Mouse (Mus musculus) 3T3-L1 (cell line): Measurements from ENCODE around the gene Alkal2.

Experiments
- DNase-seq: peaks from one replicate; pipeline ENCODE4 v3.0.0-alpha.2; 2015; ENCODE audit warnings: low read depth, low spot score

The Alkal2 gene

DNA sequence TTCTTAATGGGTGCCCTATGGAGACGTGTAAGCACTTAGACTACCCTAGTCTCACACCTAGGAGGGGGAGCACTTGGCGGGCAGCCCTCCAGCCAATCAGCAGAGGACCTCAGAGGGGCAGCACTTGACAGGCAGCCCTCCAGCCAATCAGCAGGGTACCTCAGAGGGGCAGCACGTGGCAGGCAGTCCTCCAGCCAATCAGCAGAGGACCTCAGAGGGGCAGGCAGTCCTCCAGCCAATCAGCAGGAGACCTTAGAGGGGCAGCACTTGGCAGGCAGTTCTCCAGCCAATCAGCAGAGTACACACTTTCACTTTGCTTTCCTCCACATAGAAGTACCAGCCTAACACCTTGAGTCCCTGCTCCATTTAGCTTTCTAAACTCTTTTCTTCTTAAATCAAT lies 38.3 kb downstream of the Alkal2 start:
- peak; percentile 33 for DNase-seq

DNA sequence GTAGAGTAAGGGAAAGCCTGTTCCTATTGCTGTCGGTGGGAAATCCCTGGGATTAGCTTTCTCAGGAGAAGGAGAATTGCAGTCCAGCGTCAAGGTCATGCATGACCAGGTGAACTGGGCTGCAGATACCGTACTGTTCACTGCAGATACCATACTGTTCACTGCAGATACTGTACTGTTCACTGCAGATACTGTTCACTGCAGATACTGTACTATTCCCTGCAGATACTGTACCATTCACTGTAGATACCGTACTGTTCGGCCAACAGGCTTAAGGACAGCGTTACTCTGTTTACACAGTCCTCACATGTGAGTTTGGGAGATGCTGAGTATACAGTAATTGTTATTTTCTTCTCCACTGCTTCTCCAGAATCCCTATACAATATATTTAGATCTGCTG lies 44.1 kb downstream of the Alkal2 start:
- DNase-seq = no peak

DNA sequence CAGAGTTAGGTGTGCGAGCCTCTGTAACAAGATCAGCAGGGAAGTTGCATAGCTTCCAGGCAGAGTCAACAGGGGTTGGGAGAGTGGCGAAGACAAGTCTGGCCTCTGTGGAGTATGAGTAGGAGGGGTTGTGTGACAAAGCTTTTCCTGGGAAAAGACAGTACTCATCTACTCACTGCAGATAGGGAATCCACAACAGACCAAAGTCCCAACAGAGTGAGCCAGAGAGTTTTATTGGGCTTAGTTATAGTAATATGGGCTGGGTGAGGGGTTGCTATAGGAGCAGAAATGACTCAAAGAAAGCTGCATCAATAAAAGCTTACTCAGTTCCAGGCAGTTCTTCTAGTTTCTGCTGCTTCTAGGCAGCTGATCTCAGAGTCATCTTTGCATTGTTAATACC lies 49.2 kb downstream of the Alkal2 start:
- DNase-seq = no peak

DNA sequence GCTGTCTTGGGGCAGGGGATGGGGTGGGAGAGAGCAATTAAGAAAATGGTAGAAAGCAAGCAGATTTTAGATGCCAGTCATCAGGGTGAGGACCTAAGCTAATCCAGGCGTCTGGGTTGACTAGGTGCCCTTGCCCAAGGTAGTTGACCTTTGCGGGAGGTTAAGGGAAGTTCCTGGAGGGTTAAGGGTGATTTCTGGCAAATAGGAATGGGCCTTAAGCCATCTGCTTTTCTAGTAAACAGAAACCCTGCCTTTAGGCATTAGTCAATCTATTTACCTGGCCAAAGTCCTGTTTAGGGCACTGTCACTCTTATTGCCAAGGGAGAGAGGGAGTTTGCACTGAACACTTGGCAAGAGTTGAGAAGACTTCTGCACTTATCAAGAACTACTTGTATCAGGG lies 52.8 kb downstream of the Alkal2 start:
- DNase-seq = no peak
